Mouse (Mus musculus) heart, embryonic 11.5 days (tissue): Measurements from ENCODE around the gene Cdh4. TPM values are rescaled to one million over a fixed set of nuclear protein-coding genes. Genes with fewer than 3 reads are reported as not detected.

ENCODE experiments used
- ATAC-seq: fragments of 200-750 bp; cut with Nextera tagmentation; replicated peaks from 2 replicates; pipeline ENCODE4 v1.8.0; 2017; ENCODE audit warnings: moderate library complexity; ENCODE audit not compliant: insufficient number of reproducible peaks, low FRiP score, low TSS enrichment
- H3K27ac ChIP-seq: fragments of 300-500 bp; sonication (generic); 2 replicates; pipeline ENCODE4 v1.5.1; 2014; ENCODE audit warnings: mild to moderate bottlenecking, low read depth, low read length
- H3K27me3 ChIP-seq: fragments of 300-500 bp; sonication (generic); 2 replicates; pipeline ENCODE4 v1.6.1; 2014; ENCODE audit warnings: mild to moderate bottlenecking, low read length, mixed read lengths; ENCODE audit not compliant: control insufficient read depth, insufficient read depth
- H3K36me3 ChIP-seq: fragments of 300-500 bp; sonication (generic); 2 replicates; pipeline ENCODE4 v1.6.1; 2014; ENCODE audit warnings: mild to moderate bottlenecking, low read length, moderate library complexity, mixed read lengths; ENCODE audit not compliant: control insufficient read depth, insufficient read depth
- H3K4me1 ChIP-seq: fragments of 300-500 bp; sonication (generic); 2 replicates; pipeline ENCODE4 v1.6.1; 2014; ENCODE audit warnings: low read length; ENCODE audit not compliant: control insufficient read depth, insufficient read depth
- H3K4me2 ChIP-seq: fragments of 300-500 bp; sonication (generic); 2 replicates; pipeline ENCODE4 v1.6.1; 2014; ENCODE audit warnings: mild to moderate bottlenecking, moderate library complexity
- H3K4me3 ChIP-seq: fragments of 300-500 bp; sonication (generic); 2 replicates; pipeline ENCODE4 v1.5.1; 2014; ENCODE audit warnings: low read depth, low read length
- H3K9ac ChIP-seq: fragments of 300-500 bp; sonication (generic); 2 replicates; pipeline ENCODE4 v1.6.1; 2014; ENCODE audit warnings: mild to moderate bottlenecking, low read depth, low read length, moderate library complexity
- H3K9me3 ChIP-seq: fragments of 300-500 bp; sonication (generic); replicated peaks from 2 replicates; pipeline ENCODE4 v1.6.1; 2016; ENCODE audit warnings: low read length; ENCODE audit not compliant: control insufficient read depth
- WGBS: fragments of 180-500 bp; shearing (Covaris S2); extraction: QIAGEN DNeasy Blood & Tissue Kit; methylation state at CpG from one replicate; pipeline ENCODE4 v1.1.7; 2014; ENCODE audit not compliant: insufficient replicate concordance; 5-methylcytosine and 5-hydroxymethylcytosine counted together
- polyA plus RNA-seq: library from polyadenylated mRNA; unstranded; fragments of >200 nt; fragmentation: Nextera tagmentation; extraction: Ambion mirVana; gene quantifications from 2 replicates; pipeline ENCODE4 v1.2.1, GENCODE M21; 2014

The Cdh4 gene
- polyA plus RNA-seq, 1 experiment from 2014 or later = 0.56 TPM

DNA sequence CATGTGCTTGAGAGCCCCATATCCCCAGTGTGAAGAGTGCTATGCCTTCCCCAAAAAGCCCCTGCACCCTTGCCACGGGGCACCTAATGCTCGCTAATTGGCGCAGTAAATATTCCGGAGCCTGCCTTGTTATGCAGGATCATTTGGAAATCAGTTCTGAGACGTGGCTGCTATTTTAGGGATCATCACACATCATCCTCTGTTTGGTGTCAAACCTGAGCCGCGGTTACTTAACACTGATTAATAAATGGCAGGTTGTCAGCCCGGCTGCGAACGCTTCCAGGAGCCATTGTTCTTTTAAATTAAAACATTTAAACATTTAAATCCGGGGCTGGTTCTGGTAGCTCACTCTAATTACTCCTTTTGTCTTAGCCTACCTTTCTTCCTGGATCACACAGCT, 136.6 kb downstream of the Cdh4 start:
- WGBS = 67% methylated on average over 11 of the region's 11 CpGs
- ATAC-seq = no peak
- H3K4me2 ChIP-seq = no peak overlapping the region
- H3K27ac ChIP-seq = no peak overlapping the region
- H3K9ac ChIP-seq = no peak overlapping the region
- H3K36me3 ChIP-seq = no peaks in the 10 kb centered on the region
- H3K4me1 ChIP-seq = no peaks in the 10 kb centered on the region
- no peak overlapping the region for H3K4me3 ChIP-seq
- H3K27me3 ChIP-seq = no peaks in the 10 kb centered on the region
- no peaks in the 10 kb centered on the region for H3K9me3 ChIP-seq

DNA sequence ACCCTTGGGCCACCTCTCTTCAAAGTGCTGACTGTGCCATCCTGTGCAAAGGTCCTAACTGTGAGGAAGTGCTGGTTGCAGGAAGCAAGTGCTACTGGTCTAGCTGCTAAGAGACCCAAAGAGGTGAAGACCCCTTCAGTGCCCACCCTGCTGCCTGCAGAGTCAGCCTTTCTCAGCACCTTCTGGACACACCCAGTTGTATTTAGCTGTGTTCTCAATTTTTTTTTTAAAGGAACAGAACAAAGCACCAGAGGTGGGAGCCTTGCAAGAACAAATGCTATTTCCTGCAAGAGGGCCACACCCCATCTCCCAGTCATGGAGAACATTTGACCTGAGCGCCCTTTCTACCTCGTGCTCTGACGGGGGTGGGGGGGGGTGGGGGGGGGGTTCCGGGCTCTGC, 138.2 kb downstream of the Cdh4 start:
- 57% methylated on average over 4 of the region's 4 CpGs for WGBS
- no peaks in the 10 kb centered on the region for H3K27me3 ChIP-seq

DNA sequence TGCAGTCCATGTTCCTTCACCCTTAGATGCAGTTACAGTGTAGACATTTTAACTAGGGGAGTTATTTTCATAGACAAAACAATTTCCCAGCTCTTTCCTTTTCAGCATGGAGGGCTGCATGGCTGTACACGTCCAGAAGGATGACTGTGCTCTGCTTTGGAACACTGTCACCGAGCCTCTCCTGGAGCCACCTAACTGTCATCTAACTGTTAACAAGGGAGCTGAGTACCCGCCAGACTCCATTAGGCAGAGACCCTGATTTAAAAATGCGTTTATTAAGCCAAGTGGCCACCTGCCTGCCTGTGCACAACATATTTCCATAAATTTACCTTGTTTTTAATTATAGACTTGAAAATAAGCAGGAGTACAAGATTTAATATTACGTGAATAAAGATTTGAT, 138.8 kb downstream of the Cdh4 start:
- H3K4me2 ChIP-seq = no peak overlapping the region
- no peak overlapping the region for H3K27ac ChIP-seq
- H3K27me3 ChIP-seq = no peaks in the 10 kb centered on the region
- H3K4me3 ChIP-seq = no peak overlapping the region
- ATAC-seq = no peak
- H3K4me1 ChIP-seq = no peaks in the 10 kb centered on the region
- 74% methylated on average over 5 of the region's 5 CpGs for WGBS
- no peak overlapping the region for H3K9ac ChIP-seq
- no peaks in the 10 kb centered on the region for H3K36me3 ChIP-seq
- H3K9me3 ChIP-seq = no peaks in the 10 kb centered on the region

More for the DNA sequence above, 138.2 kb downstream of the Cdh4 start:
- Histone ChIP-seq H3K4me3 (no peak overlapping the region), H3K9ac (no peak overlapping the region), H3K36me3 (no peaks in the 10 kb centered on the region), H3K4me1 (no peaks in the 10 kb centered on the region), H3K9me3 (no peaks in the 10 kb centered on the region), H3K27ac (no peak overlapping the region), H3K4me2 (no peak overlapping the region)
- no peak for ATAC-seq

DNA sequence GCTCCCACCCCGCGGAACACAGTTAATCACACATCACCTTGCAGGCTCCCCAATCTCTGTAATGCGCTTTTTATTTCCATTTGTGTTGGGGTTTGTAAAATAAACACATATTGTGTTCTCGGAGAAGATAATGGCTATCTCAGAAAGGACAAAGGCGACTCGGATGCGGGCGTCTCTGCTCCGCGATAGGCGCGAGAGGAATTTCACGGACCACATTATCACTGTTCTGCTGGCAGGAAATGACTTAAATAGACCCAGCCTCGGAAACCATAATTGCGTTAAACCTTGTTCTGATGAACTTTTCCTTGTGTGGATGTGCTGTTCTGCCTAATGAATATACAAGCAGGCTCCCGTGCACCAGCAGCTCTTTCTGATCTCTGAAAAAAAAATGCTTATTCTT, 140.7 kb downstream of the Cdh4 start:
- ATAC-seq = no peak
- Histone ChIP-seq H3K27me3 (no peaks in the 10 kb centered on the region), H3K36me3 (no peaks in the 10 kb centered on the region), H3K4me1 (no peaks in the 10 kb centered on the region), H3K4me3 (no peak overlapping the region), H3K9ac (no peak overlapping the region), H3K4me2 (peak overlapping the region; percentile 37; the same call in 1 of the 2 replicates), H3K27ac (no peak overlapping the region), H3K9me3 (no peaks in the 10 kb centered on the region)
- WGBS = 45% methylated on average over 16 of the region's 16 CpGs

DNA sequence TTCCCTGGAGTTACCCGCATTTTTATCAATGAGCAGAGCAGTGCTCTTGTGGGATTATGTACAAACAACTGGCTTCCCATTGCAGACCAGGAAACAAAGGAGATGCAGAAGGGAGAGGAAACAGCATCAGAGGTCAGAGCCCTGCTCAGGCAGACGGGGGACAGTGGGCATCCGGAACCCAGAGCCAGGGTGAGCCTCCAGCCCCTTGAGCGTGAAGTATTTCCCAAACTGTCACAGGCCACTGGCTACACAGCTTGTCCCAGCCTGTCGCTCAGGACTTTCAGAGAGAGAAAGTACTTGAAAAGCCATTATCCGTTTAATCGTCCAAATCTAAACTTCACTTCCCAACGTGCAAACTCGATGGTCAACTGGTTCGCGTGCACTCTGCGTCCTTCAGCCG, 142.4 kb downstream of the Cdh4 start:
- no peaks in the 10 kb centered on the region for H3K4me1 ChIP-seq

DNA sequence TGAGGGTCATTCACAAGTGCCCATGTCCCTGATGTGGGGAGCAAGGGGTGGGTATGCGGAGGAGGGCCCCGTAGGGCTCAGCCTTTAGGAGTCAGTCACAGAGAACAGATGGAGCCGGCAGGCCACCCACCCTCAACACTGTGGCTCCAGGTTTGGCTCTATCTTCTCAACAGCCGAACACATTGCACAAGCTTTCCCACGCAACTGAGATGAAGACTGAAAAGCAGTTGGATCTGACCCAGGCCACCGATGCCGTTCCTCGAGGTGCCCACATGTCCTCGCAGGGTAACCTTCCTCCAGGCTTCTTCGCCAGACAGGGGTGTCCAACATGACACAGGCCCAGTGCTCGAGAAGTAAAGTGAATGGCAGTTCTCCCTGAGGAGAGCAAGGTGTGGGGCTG, 144.2 kb downstream of the Cdh4 start:
- no peak for ATAC-seq
- no peaks in the 10 kb centered on the region for H3K9me3 ChIP-seq

More for the DNA sequence above, 142.4 kb downstream of the Cdh4 start:
- Histone ChIP-seq H3K9me3 (no peaks in the 10 kb centered on the region), H3K4me3 (no peak overlapping the region), H3K9ac (no peak overlapping the region), H3K36me3 (no peaks in the 10 kb centered on the region), H3K27me3 (no peaks in the 10 kb centered on the region), H3K4me2 (no peak overlapping the region), H3K27ac (no peak overlapping the region)
- ATAC-seq = no peak
- WGBS = 63% methylated on average over 13 of the region's 13 CpGs

DNA sequence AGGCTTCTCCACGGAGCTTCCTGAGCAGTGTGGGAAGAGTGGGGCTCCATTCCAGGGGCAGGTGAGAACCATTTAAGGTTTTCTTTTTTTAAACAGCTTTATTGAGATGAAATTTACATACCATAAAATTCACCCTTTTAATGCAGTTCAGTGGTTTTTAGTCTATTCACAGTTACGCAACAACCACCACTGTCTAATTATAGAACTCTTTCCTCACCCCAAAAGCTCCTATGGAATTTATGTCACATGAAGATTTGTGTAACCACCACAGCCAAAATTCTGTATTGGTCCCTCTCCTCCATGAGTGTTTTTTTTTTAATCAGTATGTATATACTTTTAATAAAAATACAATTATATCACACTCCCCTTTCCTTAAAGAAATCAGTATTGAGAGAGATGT, 144.8 kb downstream of the Cdh4 start:
- no peak overlapping the region for H3K9ac ChIP-seq
- ATAC-seq = no peak
- H3K4me2 ChIP-seq = no peak overlapping the region
- no peak overlapping the region for H3K4me3 ChIP-seq
- H3K4me1 ChIP-seq = no peaks in the 10 kb centered on the region
- WGBS = 73% methylated on average over 2 of the region's 2 CpGs
- no peak overlapping the region for H3K27ac ChIP-seq
- H3K9me3 ChIP-seq = no peaks in the 10 kb centered on the region
- H3K27me3 ChIP-seq = no peaks in the 10 kb centered on the region
- no peaks in the 10 kb centered on the region for H3K36me3 ChIP-seq

More for the DNA sequence above, 144.2 kb downstream of the Cdh4 start:
- Histone ChIP-seq H3K4me3 (no peak overlapping the region), H3K27me3 (no peaks in the 10 kb centered on the region), H3K9ac (no peak overlapping the region), H3K27ac (no peak overlapping the region), H3K36me3 (no peaks in the 10 kb centered on the region), H3K4me1 (no peaks in the 10 kb centered on the region), H3K4me2 (no peak overlapping the region)
- 86% methylated on average over 11 of the region's 11 CpGs for WGBS

DNA sequence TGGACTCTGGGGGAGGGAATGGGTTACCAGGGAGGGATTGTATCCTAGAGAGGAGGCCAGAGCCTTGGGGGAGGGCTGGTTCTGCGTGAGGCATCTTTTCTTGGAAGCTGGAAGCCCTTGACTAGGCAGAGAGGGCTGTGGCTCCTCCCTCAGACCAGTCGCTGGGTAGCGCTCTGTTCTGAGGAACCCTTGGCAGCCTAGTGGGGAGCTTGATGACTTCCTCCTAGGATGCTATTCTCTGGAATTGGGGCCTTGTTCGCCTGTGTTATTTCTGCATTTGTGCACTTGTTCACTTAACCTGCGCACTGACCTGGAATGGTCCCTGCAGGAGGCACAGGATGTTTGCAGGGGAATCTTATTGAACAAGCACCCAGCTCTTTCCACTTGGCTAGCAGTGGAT, 149.4 kb downstream of the Cdh4 start:
- Histone ChIP-seq H3K9ac (no peak overlapping the region), H3K4me2 (no peak overlapping the region), H3K27ac (no peak overlapping the region), H3K36me3 (no peaks in the 10 kb centered on the region), H3K27me3 (no peaks in the 10 kb centered on the region), H3K4me3 (no peak overlapping the region), H3K4me1 (0 out of 2 replicates have a peak, but pooled peaks cover under 1% of the 10 kb centered on the region), H3K9me3 (no peaks in the 10 kb centered on the region)
- no peak for ATAC-seq
- WGBS = 40% methylated on average over 5 of the region's 5 CpGs

DNA sequence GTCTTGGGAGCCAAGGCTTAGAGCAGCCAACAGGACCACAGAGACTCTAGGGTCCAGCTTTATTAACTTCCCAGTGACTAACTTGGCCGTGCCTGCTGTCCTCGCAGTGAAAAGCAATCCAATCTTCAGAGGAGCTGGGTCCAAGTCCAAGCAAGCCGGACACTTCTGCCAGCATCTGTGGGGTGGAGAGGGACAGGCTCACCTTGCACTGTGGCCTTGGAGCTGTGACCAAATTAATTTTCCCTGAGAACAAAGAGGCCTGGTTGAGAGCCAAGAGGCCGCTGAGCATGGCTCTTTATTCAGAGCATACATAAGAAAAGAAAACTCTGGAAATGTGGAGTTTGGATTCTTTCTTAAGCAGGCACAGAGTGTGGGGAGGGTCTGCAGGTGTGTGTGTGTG, 152.8 kb downstream of the Cdh4 start:
- 91% methylated on average over 4 of the region's 4 CpGs for WGBS
- no peaks in the 10 kb centered on the region for H3K9me3 ChIP-seq
- H3K36me3 ChIP-seq = no peaks in the 10 kb centered on the region
- H3K9ac ChIP-seq = no peak overlapping the region
- no peak overlapping the region for H3K27ac ChIP-seq
- no peak overlapping the region for H3K4me2 ChIP-seq
- no peak for ATAC-seq
- H3K27me3 ChIP-seq = no peaks in the 10 kb centered on the region
- peaks cover 5% of the 10 kb centered on the region; the same call in 1 of the 2 replicates for H3K4me1 ChIP-seq
- no peak overlapping the region for H3K4me3 ChIP-seq
